Mouse (Mus musculus) layer of hippocampus, adult 11-12 months (tissue): ENCODE data around the gene Cox7a2.

Source experiments
- DNase-seq: peaks from one replicate; pipeline ENCODE4 v3.0.0; 2022; ENCODE audit warnings: low spot score

Cox7a2 gene

GRCm38 (mm10) chr9:79759385-79760005, at the start of gene Cox7a2:
Gene Cox7a2 (minus strand): TSS chr9:79759878.
- peak; percentile 96 for DNase-seq

GRCm38 (mm10) chr9:79809411-79809810, 49.7 kb upstream of the Cox7a2 start:
- no peak for DNase-seq

GRCm38 (mm10) chr9:79807178-79807577, 47.5 kb upstream of the Cox7a2 start:
- no peak for DNase-seq

- DNase-seq: peak; percentile 47
Observed at GRCm38 (mm10) chr9:79806317-79807075, 46.8 kb upstream of the Cox7a2 start.

- DNase-seq: no peak
Observed at GRCm38 (mm10) chr9:79805426-79805825, 45.7 kb upstream of the Cox7a2 start.

GRCm38 (mm10) chr9:79796461-79797135, 36.9 kb upstream of the Cox7a2 start:
- DNase-seq: no peak

- DNase-seq: no peak
Observed at GRCm38 (mm10) chr9:79795076-79795475, 35.4 kb upstream of the Cox7a2 start.

GRCm38 (mm10) chr9:79792841-79793835, 33.5 kb upstream of the Cox7a2 start, which contains the start of gene Tmem30a:
Gene Tmem30a (minus strand): TSS chr9:79793507.
- DNase-seq: peak; percentile 96

GRCm38 (mm10) chr9:79785794-79786085, 26.1 kb upstream of the Cox7a2 start:
- DNase-seq: peak; percentile 67

- DNase-seq: no peak
Observed at GRCm38 (mm10) chr9:79784934-79785793, 25.5 kb upstream of the Cox7a2 start.

GRCm38 (mm10) chr9:79784439-79784838, 24.8 kb upstream of the Cox7a2 start:
- DNase-seq: no peak

- no peak for DNase-seq
Observed at GRCm38 (mm10) chr9:79779354-79779753, 19.7 kb upstream of the Cox7a2 start.

GRCm38 (mm10) chr9:79766991-79767545, 7.4 kb upstream of the Cox7a2 start:
- DNase-seq: no peak

GRCm38 (mm10) chr9:79765329-79765728, 5.7 kb upstream of the Cox7a2 start:
- DNase-seq: no peak

GRCm38 (mm10) chr9:79762519-79762918, 2.8 kb upstream of the Cox7a2 start:
- DNase-seq: no peak

- no peak for DNase-seq
Observed at GRCm38 (mm10) chr9:79760076-79760475, 398 bp upstream of the Cox7a2 start.

- DNase-seq: no peak
Observed at GRCm38 (mm10) chr9:79755311-79755710, 4.4 kb downstream of the Cox7a2 start.

- DNase-seq: no peak
Observed at GRCm38 (mm10) chr9:79751846-79752245, 7.8 kb downstream of the Cox7a2 start.

GRCm38 (mm10) chr9:79750709-79751108, 9.0 kb downstream of the Cox7a2 start:
- no peak for DNase-seq

GRCm38 (mm10) chr9:79745036-79745435, 14.6 kb downstream of the Cox7a2 start:
- DNase-seq: no peak

- no peak for DNase-seq
Observed at GRCm38 (mm10) chr9:79735608-79736007, 24.1 kb downstream of the Cox7a2 start.
